Mouse (Mus musculus) urinary bladder, postnatal 10 days (tissue): Measurements from ENCODE around the gene Mto1.
"Not testable (repeated sequence)": the region's sequence is repeated elsewhere in the genome, so short reads cannot be mapped to it uniquely, and the experiment has no call there.

Source experiments
- DNase-seq: peaks from one replicate; pipeline ENCODE4 v3.0.0; 2022; ENCODE audit warnings: low spot score

Mto1 gene

DNA sequence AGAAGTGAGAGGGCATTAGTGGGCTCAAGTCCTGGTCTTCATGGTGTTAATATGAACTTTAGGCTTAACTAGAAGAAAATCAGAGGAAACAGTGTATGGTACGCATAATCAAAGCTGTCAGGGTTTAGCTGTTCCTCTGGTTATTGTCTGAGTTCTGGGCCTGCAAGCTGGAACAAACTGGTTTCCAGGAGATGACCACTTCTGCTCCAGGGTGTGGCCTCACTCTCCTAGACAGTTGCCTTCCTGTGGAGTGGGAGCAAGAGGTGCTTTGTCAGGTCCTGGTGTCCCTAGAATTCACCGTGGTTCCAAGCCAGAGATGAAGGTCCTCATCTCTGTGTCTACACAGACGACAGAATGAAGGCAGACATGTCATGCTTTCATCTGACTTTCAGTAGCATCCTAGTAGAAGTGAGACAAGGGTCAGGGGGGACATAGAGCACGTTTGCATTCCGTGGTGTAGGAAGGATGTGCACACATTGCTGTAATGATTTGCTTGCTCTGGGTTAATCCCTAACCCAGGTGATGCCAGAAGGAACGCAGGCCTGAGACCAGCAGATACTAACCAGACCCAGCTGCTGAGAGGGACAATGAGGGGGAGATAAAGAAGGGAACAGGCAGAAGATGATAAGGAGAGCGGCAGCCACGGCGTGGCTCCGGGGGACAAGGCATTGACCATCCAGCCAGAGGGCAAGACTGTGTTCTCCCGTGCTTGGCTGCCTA lies 58.2 kb downstream of the Mto1 start:
- DNase-seq, result no peak

DNA sequence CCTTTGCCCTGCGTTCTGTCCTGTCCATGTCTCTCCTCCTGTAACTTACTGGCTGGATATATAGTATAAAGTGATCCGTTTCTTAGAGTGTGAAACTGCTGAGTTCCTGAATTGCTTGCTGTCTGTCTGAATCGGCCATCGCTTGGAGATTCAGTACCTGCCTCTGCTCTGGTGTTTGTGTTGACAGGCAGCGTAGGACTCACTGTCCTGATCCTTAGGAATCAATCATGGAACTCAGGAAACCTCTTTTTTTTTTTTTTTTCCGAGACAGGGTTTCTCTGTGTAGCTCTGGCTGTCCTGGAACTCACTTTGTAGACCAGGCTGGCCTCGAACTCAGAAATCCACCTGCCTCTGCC lies 58.7 kb downstream of the Mto1 start:
- DNase-seq, result no peak

DNA sequence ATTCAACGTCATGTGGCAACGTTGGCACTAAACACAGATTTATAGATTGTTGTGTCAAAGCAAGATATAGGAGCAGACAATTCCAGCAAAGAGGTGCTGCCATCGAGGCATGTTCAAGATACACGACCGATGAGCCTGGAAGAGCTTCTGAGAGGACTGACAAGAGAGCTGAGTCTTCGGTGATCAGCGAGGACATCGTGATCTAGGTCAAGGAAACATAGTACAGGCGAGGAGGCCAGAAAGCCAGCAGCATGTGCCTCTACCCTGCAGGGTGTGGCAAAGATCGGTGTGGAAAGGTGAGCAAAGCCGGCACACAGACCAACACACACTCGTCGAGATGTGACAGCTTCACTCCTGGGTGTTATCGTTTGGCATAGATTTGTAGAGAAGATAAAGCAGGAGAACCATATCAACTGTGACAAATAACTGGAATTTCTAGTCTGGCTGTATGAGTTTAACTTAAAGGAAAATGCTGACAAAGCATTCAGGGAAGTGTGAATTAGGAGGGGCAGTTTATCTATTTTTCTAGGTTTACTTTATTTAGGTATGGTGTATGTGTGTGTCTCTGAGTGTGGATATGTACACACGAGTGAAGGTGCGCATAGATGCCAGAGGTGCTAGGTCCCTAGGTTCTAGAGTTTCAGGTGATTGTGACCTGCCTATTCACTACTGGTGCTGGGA lies 60.2 kb downstream of the Mto1 start:
- no peak for DNase-seq

DNA sequence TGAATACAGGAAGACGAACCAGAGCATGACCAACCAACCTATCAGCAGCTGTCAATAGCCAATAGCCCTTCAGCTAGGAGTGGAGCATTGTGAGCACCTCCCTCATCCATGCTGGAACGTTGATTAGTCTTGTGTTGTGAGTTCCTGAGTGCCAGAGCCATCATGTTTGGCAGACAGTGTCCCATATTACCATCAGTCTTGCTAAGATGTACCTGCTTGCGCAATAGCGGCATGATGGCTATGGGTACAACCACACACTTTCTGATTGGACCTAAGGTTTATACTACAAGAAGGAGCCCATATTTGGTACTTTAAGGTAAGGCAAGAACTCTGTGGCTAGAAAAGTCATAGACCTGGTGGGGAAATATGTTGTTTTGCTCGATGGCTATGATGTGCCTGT lies 63.7 kb downstream of the Mto1 start:
- DNase-seq, result no peak

DNA sequence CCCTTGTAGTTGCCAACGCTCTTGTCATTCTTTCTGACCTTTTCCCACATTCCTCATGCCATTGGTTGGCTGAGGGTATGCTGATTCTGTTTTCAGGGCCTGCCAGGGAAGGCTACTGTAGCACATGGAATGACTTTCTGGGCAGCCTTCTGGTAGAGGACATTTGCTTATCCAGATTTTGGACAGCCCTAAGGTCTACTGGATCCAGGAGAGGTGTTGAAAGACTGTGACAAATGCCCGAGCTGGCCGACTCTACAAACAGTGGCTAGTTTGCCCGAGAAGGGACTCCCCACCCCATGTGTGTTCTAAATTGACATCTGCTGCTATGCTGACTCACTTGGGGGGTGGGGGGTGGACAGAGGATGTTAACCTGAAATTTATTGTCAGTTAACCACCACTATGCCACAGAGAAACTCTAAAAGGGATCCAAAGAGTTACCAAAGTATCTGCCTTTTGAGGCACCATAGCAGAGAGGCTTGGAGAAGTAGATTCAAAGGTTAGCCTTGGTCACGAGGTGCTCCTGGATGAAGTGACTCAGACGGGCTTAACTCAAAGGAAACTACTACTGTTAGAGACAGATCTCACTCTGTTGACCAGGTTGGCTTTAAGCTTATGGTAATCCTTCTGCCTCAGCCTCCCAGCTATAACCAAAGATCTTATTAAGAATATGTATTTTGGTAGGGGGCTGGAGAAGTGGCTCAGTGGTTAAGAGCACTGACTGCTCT lies 65.9 kb downstream of the Mto1 start:
- no peak for DNase-seq

DNA sequence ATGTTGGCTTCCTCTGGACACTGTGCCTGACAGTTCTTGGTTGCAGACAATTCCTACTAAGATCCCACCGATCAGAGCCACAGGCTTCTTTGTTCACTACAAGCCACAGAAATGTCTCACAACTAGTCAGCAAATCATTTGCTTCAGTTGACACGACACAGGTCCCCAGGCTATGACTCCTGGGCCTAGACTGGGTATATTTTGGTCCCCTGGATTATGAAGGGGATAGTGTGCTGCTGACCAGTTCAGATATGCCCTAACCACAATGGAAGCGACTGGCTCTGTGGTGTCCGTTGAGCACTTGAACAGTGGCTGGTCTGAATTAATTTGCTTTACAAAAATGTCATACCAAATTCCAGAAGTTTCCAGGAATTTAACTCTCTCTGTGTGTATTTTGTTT lies 66.7 kb downstream of the Mto1 start:
- no peak for DNase-seq

DNA sequence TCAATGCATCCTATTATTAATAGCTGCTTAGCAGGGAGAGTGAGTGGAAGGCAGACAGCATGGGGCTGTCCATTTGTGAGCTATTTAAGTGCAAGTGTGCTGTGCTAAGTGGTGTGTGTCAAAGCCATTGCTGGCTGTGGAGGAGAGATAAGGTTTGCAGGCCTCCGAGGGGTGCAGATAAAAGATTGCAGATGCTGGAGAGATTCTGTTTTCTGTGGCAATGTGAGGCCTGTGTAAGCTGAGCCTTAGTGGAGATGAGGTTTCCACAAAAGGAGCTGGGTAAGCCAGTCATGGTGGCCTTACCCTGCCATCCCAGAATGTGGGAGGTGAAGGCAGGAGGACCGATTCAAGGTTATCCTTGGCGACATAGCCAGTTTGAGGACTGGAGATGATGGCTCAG lies 68.1 kb downstream of the Mto1 start:
- DNase-seq, result no peak

DNA sequence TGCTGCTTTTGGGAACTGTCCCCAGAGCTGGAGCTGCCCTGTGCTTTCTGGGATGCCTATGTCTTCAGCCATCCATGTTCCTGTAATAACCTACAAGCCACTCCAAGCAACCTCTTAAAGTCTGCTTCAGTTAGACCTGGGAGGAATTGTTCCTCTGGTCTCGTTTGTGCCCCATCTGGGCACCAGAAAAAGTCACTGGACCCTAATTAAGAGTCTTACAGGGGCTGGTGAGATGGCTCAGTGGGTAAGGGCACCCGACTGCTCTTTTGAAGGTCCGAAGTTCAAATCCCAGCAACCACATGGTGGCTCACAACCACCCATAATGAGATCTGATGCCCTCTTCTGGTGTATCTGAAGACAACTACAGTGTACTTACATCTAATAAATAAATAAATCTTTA lies 69.2 kb downstream of the Mto1 start:
- DNase-seq, result not testable (repeated sequence)

DNA sequence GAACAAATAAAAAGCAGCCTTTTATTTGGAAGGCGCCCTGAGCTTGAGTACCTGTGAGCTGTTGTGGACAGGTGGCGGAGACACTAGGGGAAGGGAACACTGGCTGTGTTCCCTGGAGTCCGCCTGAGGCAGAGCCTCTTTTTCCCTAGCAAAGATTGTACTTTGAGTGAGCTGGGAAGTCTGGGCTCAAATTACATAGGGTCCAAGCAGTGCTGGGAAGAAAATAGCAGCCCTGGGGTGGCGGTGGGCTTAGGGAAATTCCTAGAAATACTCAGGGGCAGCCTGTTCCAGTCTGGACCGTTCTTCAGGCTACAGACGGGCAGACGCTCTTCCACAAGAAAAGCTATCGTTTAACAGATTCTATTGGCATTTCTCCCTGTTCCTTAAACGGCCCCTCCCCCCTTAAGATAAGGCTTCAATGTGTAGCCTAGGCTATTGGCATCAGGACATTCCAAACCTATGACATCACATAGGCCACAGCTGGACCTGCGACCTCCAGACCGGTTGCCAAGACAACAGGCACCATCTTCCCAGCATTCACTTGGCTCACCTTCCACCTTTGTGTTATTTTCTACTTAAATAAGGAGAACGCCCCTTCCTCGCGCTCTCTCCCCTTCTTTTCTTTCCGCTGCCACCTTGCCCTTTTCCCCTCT lies 72.2 kb downstream of the Mto1 start:
- no peak for DNase-seq

DNA sequence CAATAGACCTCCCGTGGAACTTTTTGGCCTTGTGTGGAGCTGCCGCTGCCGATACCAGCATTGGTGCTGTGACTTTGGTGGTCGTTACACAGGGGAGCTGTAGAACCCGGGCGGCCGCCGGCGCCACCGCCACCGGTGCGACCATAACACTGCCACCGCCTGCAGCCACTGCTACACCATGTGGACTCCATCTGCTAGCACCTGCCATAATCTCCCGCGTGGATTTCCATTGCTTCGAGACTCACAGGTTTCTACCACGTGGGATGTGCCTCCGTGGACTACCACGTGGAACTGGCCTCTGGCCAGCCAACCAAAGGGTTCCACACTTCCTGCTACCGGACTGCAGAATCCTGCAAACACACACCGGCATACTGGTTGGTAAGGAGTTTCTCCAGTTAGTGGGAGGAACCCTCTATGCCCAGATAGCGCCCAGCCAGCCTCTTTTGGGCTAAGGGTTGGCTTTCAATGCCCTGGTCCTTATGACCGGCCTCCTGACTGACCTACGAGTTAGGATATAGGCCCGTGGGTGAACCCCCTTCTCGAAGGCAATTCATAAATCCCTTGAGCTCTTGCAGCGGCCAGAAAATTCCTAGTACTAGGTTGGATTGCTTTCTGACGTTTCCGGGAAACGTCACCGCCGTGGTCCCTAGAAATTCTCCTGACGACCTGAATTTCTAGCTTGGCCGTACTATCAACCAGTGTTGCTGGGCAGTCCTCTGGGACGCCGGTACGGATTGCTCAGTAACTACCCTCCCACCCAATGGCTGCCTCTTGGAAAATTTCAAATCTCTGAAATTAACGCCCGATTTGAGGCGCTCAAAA lies 73.0 kb downstream of the Mto1 start:
- DNase-seq, result no peak

DNA sequence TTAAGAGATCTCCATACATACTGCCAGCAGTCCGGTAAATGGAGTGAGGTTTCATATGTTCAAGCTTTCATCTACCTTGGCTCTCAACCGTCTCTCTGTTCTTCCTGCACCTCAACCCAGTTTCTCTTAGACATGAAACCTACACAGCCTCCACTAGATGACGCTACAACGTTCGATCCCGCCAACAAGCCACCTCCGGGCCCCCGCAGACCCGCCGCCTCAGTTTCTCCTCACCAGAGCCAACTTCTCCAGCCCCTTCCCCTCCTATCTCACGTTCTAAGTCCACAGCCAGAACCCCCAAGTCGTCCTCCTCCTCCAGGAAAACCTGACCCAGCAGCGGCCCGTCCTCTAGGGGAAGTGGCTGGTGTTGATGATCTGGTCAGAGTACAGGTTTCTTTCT lies 73.7 kb downstream of the Mto1 start:
- no peak for DNase-seq
